ENCODE assay signal across 29 mouse cellular contexts in genomic region chr14:62718161-62718560, GRCm38 (mm10). TPM values are rescaled to one million over a fixed set of nuclear protein-coding genes. Genes with fewer than 3 reads are reported as not detected.
"Had no signal": no experiment of that assay in that cellular context is flagged by ENCODE, and none has a peak within 500 bp of the region (broad histone marks: within the 10 kb centered on the region; RNA-seq: fewer than 3 reads in every experiment).

No protein-coding gene starts in this region.

- H3K9me3 ChIP-seq: limb, embryonic 10.5 days; limb, embryonic 13.5 days; liver, embryonic 12.5 days; liver, embryonic 15.5 days; lung, embryonic 15.5 days; megakaryocyte, embryonic 14.5 days; midbrain, embryonic 10.5 days; neural tube, embryonic 12.5 days; neural tube, embryonic 15.5 days had no signal

- H3K4me3 ChIP-seq: limb, embryonic 10.5 days; limb, embryonic 13.5 days; liver, embryonic 12.5 days; liver, embryonic 15.5 days; lung, embryonic 15.5 days; megakaryocyte, embryonic 14.5 days; midbrain, embryonic 10.5 days; neural tube, embryonic 12.5 days; neural tube, embryonic 15.5 days had no signal

- H3K9ac ChIP-seq: limb, embryonic 13.5 days; liver, embryonic 12.5 days; liver, embryonic 15.5 days; lung, embryonic 15.5 days; neural tube, embryonic 12.5 days; neural tube, embryonic 15.5 days had no signal

- H3K27ac ChIP-seq: limb, embryonic 10.5 days; limb, embryonic 13.5 days; liver, embryonic 12.5 days; liver, embryonic 15.5 days; lung, embryonic 15.5 days; midbrain, embryonic 10.5 days; neural tube, embryonic 12.5 days; neural tube, embryonic 15.5 days; stomach, postnatal 0 days had no signal

- H3K27me3 ChIP-seq: limb, embryonic 13.5 days; liver, embryonic 12.5 days; liver, embryonic 15.5 days; lung, embryonic 15.5 days; megakaryocyte, embryonic 14.5 days; neural tube, embryonic 12.5 days; neural tube, embryonic 15.5 days had no signal

- ATAC-seq: liver, embryonic 12.5 days had no signal

- DNase-seq: kidney, adult 18-20 months; kidney, adult 9 months; kidney, postnatal 14 days; kidney, postnatal 4 days; liver; lung, adult 18-20 months; lung, postnatal 10 days; lung, postnatal 36 days; midbrain, embryonic 14.5 days; right cerebral cortex, adult 18-20 months; right cerebral cortex, postnatal 14 days; right cerebral cortex, postnatal 4 days; thymus, postnatal 25 days had no signal

- H3K4me1 ChIP-seq: limb, embryonic 10.5 days; limb, embryonic 13.5 days; liver, embryonic 15.5 days; lung, embryonic 15.5 days; midbrain, embryonic 10.5 days; neural tube, embryonic 12.5 days; neural tube, embryonic 15.5 days had no signal

- H3K4me2 ChIP-seq: limb, embryonic 13.5 days; liver, embryonic 12.5 days; liver, embryonic 15.5 days; lung, embryonic 15.5 days; neural tube, embryonic 12.5 days; neural tube, embryonic 15.5 days had no signal

RNA-seq across cellular contexts. Expression of gene Serpine3, which starts 54.7 kb away (rescaled TPM):
- total RNA-seq: layer of hippocampus, adult 8-10 months; left cerebral cortex, adult 18-20 months; left cerebral cortex, postnatal 25 days had no signal
- polyA plus RNA-seq: kidney, embryonic 16.5 days; limb, embryonic 10.5 days; limb, embryonic 13.5 days; liver, embryonic 12.5 days; liver, embryonic 15.5 days; lung, embryonic 15.5 days; midbrain, embryonic 10.5 days; midbrain, embryonic 14.5 days; neural tube, embryonic 12.5 days; neural tube, embryonic 15.5 days; stomach, embryonic 14.5 days; stomach, postnatal 0 days; thymus, postnatal 0 days had no signal
